Mouse (Mus musculus): Measurements from ENCODE around the gene Thop1. TPM values are rescaled to one million over a fixed set of nuclear protein-coding genes. Genes with fewer than 3 reads are reported as not detected.

Thop1 gene
- polyA plus RNA-seq, 1 experiment from 2014 or later: 54.1 TPM

GRCm38 (mm10) chr10:81112946-81113345 lies 43.1 kb downstream of the Thop1 start:
- Histone ChIP-seq H3K36me3 (ENCODE audit: control insufficient read depth, insufficient read depth, low read length) (peaks cover 94% of the 10 kb centered on the region), H3K4me3 (ENCODE audit: low read depth, low read length) (no peak overlapping the region)

GRCm38 (mm10) chr10:81119625-81120024 lies 49.8 kb downstream of the Thop1 start:
- H3K4me2 ChIP-seq (ENCODE audit: low read length): no peak overlapping the region
- WGBS: 92% methylated on average over 10 of the region's 10 CpGs
- no peak overlapping the region for H3K9ac ChIP-seq (ENCODE audit: low read length)
- H3K27ac ChIP-seq (ENCODE audit: low read depth): no peak overlapping the region
- no peak for DNase-seq (ENCODE audit: low spot score)
- H3K4me1 ChIP-seq (replicated peaks; ENCODE audit: control insufficient read depth, insufficient read depth, low read length): no peaks in the 10 kb centered on the region
- no peaks in the 10 kb centered on the region for H3K9me3 ChIP-seq (ENCODE audit: control insufficient read depth, low read length)
- ATAC-seq (replicated peaks; ENCODE audit: low FRiP score, low TSS enrichment, low read depth): no peak
- no peak overlapping the region for H3K4me3 ChIP-seq (ENCODE audit: low read depth, low read length)
- H3K27me3 ChIP-seq (replicated peaks; ENCODE audit: control insufficient read depth, insufficient read depth, low read length): no peaks in the 10 kb centered on the region
- peaks cover 95% of the 10 kb centered on the region for H3K36me3 ChIP-seq (ENCODE audit: control insufficient read depth, insufficient read depth, low read length)

More at GRCm38 (mm10) chr10:81112946-81113345, 43.1 kb downstream of the Thop1 start:
- H3K27me3 ChIP-seq (replicated peaks; ENCODE audit: control insufficient read depth, insufficient read depth, low read length): no peaks in the 10 kb centered on the region
- WGBS: 93% methylated on average over 6 of the region's 6 CpGs
- H3K9me3 ChIP-seq (ENCODE audit: control insufficient read depth, low read length): no peaks in the 10 kb centered on the region
- H3K9ac ChIP-seq (ENCODE audit: low read length): no peak overlapping the region
- H3K27ac ChIP-seq (ENCODE audit: low read depth): no peak overlapping the region
- H3K4me2 ChIP-seq (ENCODE audit: low read length): no peak overlapping the region
- DNase-seq (ENCODE audit: low spot score) (no peak), ATAC-seq (replicated peaks; ENCODE audit: low FRiP score, low TSS enrichment, low read depth) (no peak)
- H3K4me1 ChIP-seq (replicated peaks; ENCODE audit: control insufficient read depth, insufficient read depth, low read length): no peaks in the 10 kb centered on the region

- Histone ChIP-seq H3K9ac (ENCODE audit: low read length) (no peak overlapping the region), H3K36me3 (ENCODE audit: control insufficient read depth, insufficient read depth, low read length) (peaks cover 85% of the 10 kb centered on the region), H3K27me3 (replicated peaks; ENCODE audit: control insufficient read depth, insufficient read depth, low read length) (no peaks in the 10 kb centered on the region), H3K9me3 (ENCODE audit: control insufficient read depth, low read length) (no peaks in the 10 kb centered on the region), H3K4me1 (replicated peaks; ENCODE audit: control insufficient read depth, insufficient read depth, low read length) (no peaks in the 10 kb centered on the region), H3K4me2 (ENCODE audit: low read length) (no peak overlapping the region), H3K27ac (ENCODE audit: low read depth) (no peak overlapping the region), H3K4me3 (ENCODE audit: low read depth, low read length) (no peak overlapping the region)
- ATAC-seq (replicated peaks; ENCODE audit: low FRiP score, low TSS enrichment, low read depth) (no peak), DNase-seq (ENCODE audit: low spot score) (no peak)
- WGBS: 88% methylated on average over 7 of the region's 7 CpGs
Observed at GRCm38 (mm10) chr10:81120650-81121049, 50.8 kb downstream of the Thop1 start.

- Histone ChIP-seq H3K27ac (ENCODE audit: low read depth) (no peak overlapping the region), H3K9ac (ENCODE audit: low read length) (no peak overlapping the region), H3K36me3 (ENCODE audit: control insufficient read depth, insufficient read depth, low read length) (peaks cover 67% of the 10 kb centered on the region), H3K9me3 (ENCODE audit: control insufficient read depth, low read length) (no peaks in the 10 kb centered on the region), H3K4me2 (ENCODE audit: low read length) (no peak overlapping the region), H3K4me3 (ENCODE audit: low read depth, low read length) (no peak overlapping the region), H3K4me1 (replicated peaks; ENCODE audit: control insufficient read depth, insufficient read depth, low read length) (no peaks in the 10 kb centered on the region), H3K27me3 (replicated peaks; ENCODE audit: control insufficient read depth, insufficient read depth, low read length) (0 out of 2 replicates have a peak, but pooled peaks cover 8% of the 10 kb centered on the region)
- ATAC-seq (replicated peaks; ENCODE audit: low FRiP score, low TSS enrichment, low read depth) (no peak), DNase-seq (ENCODE audit: low spot score) (no peak)
- 86% methylated on average over 2 of the region's 2 CpGs for WGBS
Observed at GRCm38 (mm10) chr10:81122889-81123288, 53.1 kb downstream of the Thop1 start.

- WGBS: 79% methylated on average over 11 of the region's 11 CpGs
- peaks cover 61% of the 10 kb centered on the region for H3K36me3 ChIP-seq (ENCODE audit: control insufficient read depth, insufficient read depth, low read length)
- no peaks in the 10 kb centered on the region for H3K4me1 ChIP-seq (replicated peaks; ENCODE audit: control insufficient read depth, insufficient read depth, low read length)
- peaks cover 12% of the 10 kb centered on the region; the same call in 1 of the 2 replicates for H3K27me3 ChIP-seq (replicated peaks; ENCODE audit: control insufficient read depth, insufficient read depth, low read length)
- ATAC-seq (replicated peaks; ENCODE audit: low FRiP score, low TSS enrichment, low read depth) (no peak), DNase-seq (ENCODE audit: low spot score) (no peak)
- H3K9me3 ChIP-seq (ENCODE audit: control insufficient read depth, low read length): no peaks in the 10 kb centered on the region
- H3K27ac ChIP-seq (ENCODE audit: low read depth): no peak overlapping the region
- H3K4me3 ChIP-seq (ENCODE audit: low read depth, low read length): no peak overlapping the region
- no peak overlapping the region for H3K4me2 ChIP-seq (ENCODE audit: low read length)
- no peak overlapping the region for H3K9ac ChIP-seq (ENCODE audit: low read length)
Observed at GRCm38 (mm10) chr10:81123500-81123899, 53.7 kb downstream of the Thop1 start.

Small RNAs within 50 kb of the gene (microRNA-seq; reads per million reads assigned to microRNA genes)
- gene Mir5615-1 (not detected), gene Mir5615-2 (not detected)

Other genes starting within 250 kb of the Thop1 start
- 1,692 and 1,787 TPM in 2 replicates for gene Oaz1, start 243.4 kb upstream of the Thop1 start, polyA plus RNA-seq (2014; fragmentation: Nextera tagmentation; extraction: Ambion mirVana)
- gene Lingo3, start 226.0 kb upstream of the Thop1 start, polyA plus RNA-seq (2014; fragmentation: Nextera tagmentation; extraction: Ambion mirVana): 0.07 and 0.20 TPM in 2 replicates
- 406 and 412 TPM in 2 replicates for gene Lsm7, start 214.8 kb upstream of the Thop1 start, polyA plus RNA-seq (2014; fragmentation: Nextera tagmentation; extraction: Ambion mirVana)
- gene Sppl2b, start 214.8 kb upstream of the Thop1 start, polyA plus RNA-seq (2014; fragmentation: Nextera tagmentation; extraction: Ambion mirVana): 27.0 and 30.6 TPM in 2 replicates
- 0.04 TPM in 1 of 2 replicates, not detected in the other for gene Tmprss9, start 198.2 kb upstream of the Thop1 start, polyA plus RNA-seq (2014; fragmentation: Nextera tagmentation; extraction: Ambion mirVana)
- gene Timm13, start 169.1 kb upstream of the Thop1 start, polyA plus RNA-seq (2014; fragmentation: Nextera tagmentation; extraction: Ambion mirVana): 392 and 393 TPM in 2 replicates
- gene Lmnb2, start 151.8 kb upstream of the Thop1 start, polyA plus RNA-seq (2014; fragmentation: Nextera tagmentation; extraction: Ambion mirVana): 15.5 and 18.3 TPM in 2 replicates
- gene Gadd45b, start 140.0 kb upstream of the Thop1 start, polyA plus RNA-seq (2014; fragmentation: Nextera tagmentation; extraction: Ambion mirVana): 18.2 and 21.2 TPM in 2 replicates
- 4.7 and 4.8 TPM in 2 replicates for gene Gng7, start 55.1 kb upstream of the Thop1 start, polyA plus RNA-seq (2014; fragmentation: Nextera tagmentation; extraction: Ambion mirVana)
- 0.65 and 1.0 TPM in 2 replicates for gene Diras1, start 44.4 kb upstream of the Thop1 start, polyA plus RNA-seq (2014; fragmentation: Nextera tagmentation; extraction: Ambion mirVana)
- 13.1 and 13.7 TPM in 2 replicates for gene Slc39a3, start 32.6 kb upstream of the Thop1 start, polyA plus RNA-seq (2014; fragmentation: Nextera tagmentation; extraction: Ambion mirVana)
- gene Sgta, start 9.9 kb upstream of the Thop1 start, polyA plus RNA-seq (2014; fragmentation: Nextera tagmentation; extraction: Ambion mirVana): 171 and 181 TPM in 2 replicates
- 0.65 and 1.0 TPM in 2 replicates for gene Creb3l3, start 28.8 kb downstream of the Thop1 start, polyA plus RNA-seq (2014; fragmentation: Nextera tagmentation; extraction: Ambion mirVana)
- gene Map2k2, start 35.9 kb downstream of the Thop1 start, polyA plus RNA-seq (2014; fragmentation: Nextera tagmentation; extraction: Ambion mirVana): 174 and 185 TPM in 2 replicates
- 23.2 and 28.7 TPM in 2 replicates for gene Zbtb7a, start 65.2 kb downstream of the Thop1 start, polyA plus RNA-seq (2014; fragmentation: Nextera tagmentation; extraction: Ambion mirVana)
- 40.8 and 43.3 TPM in 2 replicates for gene Pias4, start 97.9 kb downstream of the Thop1 start, polyA plus RNA-seq (2014; fragmentation: Nextera tagmentation; extraction: Ambion mirVana)
- gene Eef2, start 106.6 kb downstream of the Thop1 start, polyA plus RNA-seq (2014; fragmentation: Nextera tagmentation; extraction: Ambion mirVana): 484 and 490 TPM in 2 replicates
- gene Dapk3, start 113.0 kb downstream of the Thop1 start, polyA plus RNA-seq (2014; fragmentation: Nextera tagmentation; extraction: Ambion mirVana): 57.8 and 58.8 TPM in 2 replicates
- gene 4930442H23Rik, start 113.8 kb downstream of the Thop1 start, polyA plus RNA-seq (2014; fragmentation: Nextera tagmentation; extraction: Ambion mirVana): not detected in 2 replicates
- gene Nmrk2, start 132.0 kb downstream of the Thop1 start, polyA plus RNA-seq (2014; fragmentation: Nextera tagmentation; extraction: Ambion mirVana): 0.22 TPM in 2 replicates
- gene Atcay, start 160.8 kb downstream of the Thop1 start, polyA plus RNA-seq (2014; fragmentation: Nextera tagmentation; extraction: Ambion mirVana): 2.2 and 2.8 TPM in 2 replicates
- gene Zfr2, start 163.1 kb downstream of the Thop1 start, polyA plus RNA-seq (2014; fragmentation: Nextera tagmentation; extraction: Ambion mirVana): 6.9 and 8.1 TPM in 2 replicates
- 2.5 and 4.1 TPM in 2 replicates for gene Matk, start 182.9 kb downstream of the Thop1 start, polyA plus RNA-seq (2014; fragmentation: Nextera tagmentation; extraction: Ambion mirVana)
- gene Mrpl54, start 196.9 kb downstream of the Thop1 start, polyA plus RNA-seq (2014; fragmentation: Nextera tagmentation; extraction: Ambion mirVana): 253 and 260 TPM in 2 replicates
- gene Apba3, start 196.9 kb downstream of the Thop1 start, polyA plus RNA-seq (2014; fragmentation: Nextera tagmentation; extraction: Ambion mirVana): 51.0 and 51.7 TPM in 2 replicates
- 35.1 and 44.4 TPM in 2 replicates for gene Tjp3, start 221.5 kb downstream of the Thop1 start, polyA plus RNA-seq (2014; fragmentation: Nextera tagmentation; extraction: Ambion mirVana)
- gene Pip5k1c, start 222.9 kb downstream of the Thop1 start, polyA plus RNA-seq (2014; fragmentation: Nextera tagmentation; extraction: Ambion mirVana): 57.3 and 57.5 TPM in 2 replicates